Mouse (Mus musculus) yolk sac, embryonic 10.5 days (tissue): ENCODE data around the gene Ramp1.
A peak's percentile ranks its signal among the peaks of the same experiment; 100 is the strongest.

Experiments used
- DNase-seq: peaks from one replicate; pipeline ENCODE4 v3.0.0-alpha.2; 2017; ENCODE audit warnings: low spot score

Ramp1 gene

DNA sequence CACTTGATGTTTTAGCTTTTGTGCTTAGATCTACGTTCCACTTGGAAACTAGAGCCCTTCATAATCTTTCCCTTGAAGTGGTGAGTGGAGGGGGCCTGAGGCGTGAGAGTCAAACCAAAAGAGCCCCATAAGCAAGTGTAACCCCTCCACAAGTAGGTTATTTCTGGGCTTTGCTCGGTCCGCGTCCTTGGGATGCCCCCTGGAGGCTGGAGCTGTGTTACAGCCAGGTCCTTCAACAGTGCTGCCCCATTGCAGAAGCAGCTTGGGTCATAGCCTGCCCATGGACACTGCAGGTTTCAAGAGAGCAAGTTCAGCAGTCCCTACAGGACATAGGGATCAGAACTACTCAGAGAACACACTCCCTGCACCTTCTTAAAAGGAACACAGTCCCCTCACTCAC is 59.5 kb downstream of the Ramp1 start:
- DNase-seq, result peak; percentile 37

DNA sequence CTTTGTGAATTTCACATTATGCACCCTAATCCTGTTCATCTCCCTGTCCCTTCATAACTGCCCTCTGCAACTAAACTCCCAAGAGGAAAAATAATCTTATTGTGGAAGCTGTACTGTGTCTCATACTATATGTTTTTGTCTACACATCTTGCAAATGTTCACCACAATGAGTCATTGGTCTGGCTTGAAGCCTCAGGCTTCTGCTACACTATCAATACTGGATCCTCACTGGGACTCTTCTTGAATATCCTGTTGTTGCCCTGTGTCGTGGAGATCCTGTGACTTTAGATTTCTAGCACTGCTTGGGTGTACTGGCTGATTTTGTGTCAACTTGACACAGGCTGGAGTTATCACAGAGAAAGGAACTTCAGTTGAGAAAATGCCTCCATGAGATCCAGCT is 60.2 kb downstream of the Ramp1 start:
- no peak for DNase-seq

DNA sequence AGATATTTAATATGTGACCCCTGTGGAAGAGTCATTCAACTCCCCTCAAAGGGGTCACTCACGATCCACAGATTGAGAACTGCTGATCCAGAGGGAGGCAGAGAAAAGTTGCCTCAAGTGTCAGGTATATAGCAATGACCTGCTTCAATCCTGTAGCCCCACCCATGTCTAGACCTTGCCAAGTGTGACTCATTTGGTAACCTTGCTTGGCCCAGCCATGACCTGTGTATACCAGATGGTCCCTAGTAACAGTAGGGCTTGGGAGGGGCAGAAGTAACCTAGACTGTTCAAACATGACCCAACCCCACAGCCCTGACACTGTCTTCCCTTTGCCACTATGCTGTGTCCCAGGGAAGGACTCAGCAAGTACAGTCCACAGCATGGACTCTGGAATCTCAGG is 61.1 kb downstream of the Ramp1 start:
- DNase-seq, result no peak

DNA sequence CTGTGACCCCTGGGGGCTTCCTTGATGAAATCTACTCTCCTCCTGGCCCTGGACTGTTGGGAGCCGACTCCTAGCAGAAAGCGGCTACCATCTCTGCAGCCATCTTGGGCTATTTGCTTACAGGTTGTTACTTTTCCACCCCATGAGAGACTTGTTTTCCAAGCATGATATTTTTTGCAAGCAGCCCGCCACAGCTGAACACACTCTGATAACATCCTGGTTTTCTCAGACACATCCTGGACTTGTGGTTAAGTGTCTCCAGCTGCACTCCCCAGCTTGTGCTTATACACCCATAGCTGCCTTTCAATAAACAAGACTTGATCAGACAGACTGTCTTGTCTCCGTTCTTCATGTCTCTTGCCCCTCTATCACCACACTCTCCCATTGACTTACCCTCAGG is 61.6 kb downstream of the Ramp1 start:
- no peak for DNase-seq

DNA sequence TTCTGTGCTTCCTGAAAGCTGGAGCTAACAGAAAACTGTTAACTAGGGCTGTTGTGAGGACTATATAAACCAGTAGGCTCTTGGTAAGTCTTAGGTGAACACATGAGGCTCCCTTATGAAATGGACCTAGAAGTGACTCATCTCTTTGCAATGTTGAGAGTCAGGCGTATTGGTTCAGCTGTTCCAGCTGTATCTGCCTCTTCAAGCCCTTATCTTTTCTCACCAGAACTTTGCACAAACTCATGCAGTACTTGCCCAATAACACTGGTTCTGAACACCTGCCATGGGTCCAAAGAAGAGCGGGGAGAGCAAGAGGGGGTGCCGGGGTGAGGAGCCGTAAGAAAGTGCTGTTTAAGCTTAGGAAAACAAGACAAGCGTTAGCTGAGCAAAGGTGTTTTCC is 68.6 kb downstream of the Ramp1 start:
- DNase-seq, result peak; percentile 11

DNA sequence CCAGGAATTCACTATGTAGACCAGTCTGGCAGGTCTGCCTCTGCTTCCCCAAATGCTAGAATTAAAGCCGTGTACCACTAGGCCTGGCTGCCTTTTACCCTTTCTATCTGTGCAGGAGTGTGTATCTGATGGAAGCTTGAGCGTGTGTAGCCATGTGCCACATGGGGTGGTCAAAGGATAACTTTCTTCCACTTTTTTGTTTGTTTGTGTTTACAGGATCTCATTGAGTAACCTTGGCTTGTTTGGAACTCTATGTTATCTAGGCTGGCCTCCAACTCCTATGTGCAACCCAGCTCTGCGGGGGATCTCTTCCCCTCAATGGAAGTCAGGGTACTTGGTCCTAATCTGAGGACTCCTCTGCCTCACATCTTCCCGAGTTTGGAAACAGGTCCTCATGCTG is 69.3 kb downstream of the Ramp1 start:
- DNase-seq, result no peak

DNA sequence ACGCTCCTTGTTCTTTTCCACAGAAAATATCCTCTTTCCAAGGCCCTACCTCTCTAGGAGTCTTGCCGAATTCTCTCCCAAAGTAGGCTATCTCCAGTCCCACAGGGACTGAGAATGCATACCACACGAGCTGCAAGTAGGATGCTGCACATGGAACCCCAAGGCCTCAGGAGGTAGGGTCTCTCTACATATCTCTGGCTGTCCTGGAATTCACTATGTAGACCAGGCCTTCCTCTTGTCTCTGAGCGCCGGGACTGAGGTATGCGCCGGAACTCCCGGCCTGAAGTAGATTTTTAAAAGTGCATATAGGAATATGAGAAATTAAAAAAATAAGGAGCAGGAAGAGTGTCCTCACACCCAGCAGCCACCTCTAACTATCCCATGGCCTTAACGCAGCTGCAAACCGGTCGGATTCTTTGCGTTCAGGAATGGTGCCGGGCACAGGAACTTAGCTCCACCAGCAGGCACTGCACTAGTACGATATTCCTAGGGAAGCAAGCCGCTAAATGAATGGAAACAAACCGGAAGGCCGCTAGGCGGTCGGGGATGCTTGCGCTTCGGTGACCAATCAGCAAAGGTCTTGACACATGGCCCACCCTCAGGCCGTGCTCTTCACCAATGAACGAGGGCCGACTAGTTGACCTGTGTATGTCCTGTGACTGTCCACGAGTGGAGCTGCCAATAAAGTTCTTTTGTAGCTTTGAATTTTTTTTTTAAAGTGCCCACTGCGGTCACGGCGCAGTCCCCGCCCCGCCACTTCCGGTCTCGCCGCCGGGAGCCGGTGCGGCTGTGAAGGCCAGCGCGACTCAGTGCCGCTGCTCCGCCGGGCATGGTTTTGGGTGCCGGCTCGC is 70.2 kb downstream of the Ramp1 start, which contains the start of gene Ube2f:
Ube2f (plus strand) TSS at position 741 of the 851 bp plus-strand sequence.
- DNase-seq, result peak; percentile 97

DNA sequence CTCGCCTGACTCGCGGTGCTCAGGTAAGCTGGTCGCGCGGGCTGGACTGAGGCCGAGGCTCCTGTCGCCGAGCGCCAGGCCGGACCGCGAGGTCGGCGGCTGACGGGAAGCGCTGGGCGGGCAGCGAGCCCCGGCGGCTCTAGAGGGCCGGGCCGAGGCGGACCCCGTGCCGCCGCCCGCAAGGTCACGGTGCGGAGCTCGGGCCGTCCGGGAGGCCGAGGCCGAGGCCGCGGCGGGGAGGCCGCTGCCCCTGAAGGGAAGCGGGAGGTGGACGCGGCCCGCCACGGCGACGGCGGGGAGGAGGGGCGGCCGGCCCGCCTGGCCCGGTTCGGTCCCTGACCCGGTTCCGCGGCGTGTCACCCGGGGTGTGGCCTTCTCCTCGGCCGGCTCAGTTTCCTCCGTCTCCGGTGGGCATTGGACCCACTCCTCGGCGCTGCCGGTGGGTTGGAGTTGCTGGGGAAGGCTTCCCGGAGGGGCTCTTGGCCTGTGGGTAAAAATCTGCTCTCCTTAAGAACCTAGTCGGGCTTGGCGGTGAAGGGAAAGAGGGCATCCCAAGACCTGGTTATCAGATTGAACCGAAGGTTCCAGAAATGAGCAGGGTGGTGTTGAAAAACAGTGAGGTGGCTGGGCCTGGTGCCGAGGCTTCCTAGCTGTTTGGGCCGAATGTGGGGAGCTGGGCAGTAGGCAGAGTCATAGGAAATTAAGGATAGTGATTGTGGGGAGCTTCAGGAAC is 71.0 kb downstream of the Ramp1 start:
- DNase-seq, result peak; percentile 12

DNA sequence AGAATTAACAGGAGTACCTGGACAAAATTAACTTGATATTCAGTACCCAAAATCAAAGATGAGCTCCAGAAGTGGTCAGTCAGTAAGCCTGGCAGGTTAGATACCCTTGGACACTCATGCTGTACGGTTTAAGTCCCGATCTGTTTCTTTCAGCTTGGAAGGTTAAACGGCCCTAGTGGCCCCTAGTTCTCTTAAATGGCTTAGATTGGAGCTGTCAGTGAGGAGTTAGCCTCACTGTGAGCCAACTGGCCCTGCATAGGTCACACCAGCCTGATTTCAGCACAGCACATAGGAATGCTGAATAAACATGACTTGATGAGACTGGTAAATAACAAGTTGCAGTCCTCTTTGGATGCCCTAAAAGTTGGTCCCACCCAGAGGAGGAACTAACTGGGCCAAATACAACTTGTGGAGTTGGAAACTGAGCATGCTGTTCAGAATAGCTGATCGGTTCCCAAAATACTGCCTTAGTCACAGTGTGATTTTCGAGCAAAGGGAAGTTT is 71.6 kb downstream of the Ramp1 start:
- DNase-seq, result no peak

DNA sequence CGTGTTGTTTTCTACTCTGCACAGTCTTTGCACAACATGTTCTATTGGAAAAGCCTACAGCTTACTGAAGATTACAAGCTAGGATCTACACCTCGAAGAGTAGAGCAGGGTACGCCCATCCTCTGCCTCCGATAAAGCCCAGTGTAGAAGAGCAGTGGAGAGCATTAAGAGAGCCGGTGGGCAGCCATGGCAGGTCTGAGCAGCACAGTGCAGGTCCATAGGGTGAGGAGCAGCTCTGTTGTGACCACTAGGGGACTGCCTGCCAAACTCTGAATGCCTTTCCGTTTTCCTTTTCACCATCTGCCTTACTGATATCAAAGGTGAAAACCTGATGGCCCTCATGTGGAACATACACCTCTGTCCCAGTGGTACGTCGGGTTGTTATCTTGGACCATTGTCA is 72.3 kb downstream of the Ramp1 start:
- DNase-seq, result peak; percentile 10

DNA sequence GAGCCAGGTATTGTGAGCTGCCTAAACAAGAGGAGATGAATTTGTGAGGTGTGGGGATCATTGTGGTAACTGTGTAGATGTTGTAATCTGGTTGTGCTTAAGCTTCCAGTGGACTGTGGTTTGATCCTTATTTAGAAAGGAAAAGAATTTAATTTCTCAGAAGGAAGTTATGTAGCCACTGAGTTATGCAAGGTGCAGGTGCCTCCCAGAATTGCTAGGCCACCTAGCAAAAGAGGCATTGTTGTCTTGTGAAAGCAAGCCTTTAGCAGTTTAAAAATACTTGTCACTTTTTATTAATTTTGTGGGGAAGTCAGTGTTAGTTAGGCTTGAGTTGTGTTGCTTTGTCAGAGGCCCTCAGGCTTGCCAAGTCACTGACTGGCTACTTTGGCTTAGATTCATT is 78.3 kb downstream of the Ramp1 start:
- no peak for DNase-seq

DNA sequence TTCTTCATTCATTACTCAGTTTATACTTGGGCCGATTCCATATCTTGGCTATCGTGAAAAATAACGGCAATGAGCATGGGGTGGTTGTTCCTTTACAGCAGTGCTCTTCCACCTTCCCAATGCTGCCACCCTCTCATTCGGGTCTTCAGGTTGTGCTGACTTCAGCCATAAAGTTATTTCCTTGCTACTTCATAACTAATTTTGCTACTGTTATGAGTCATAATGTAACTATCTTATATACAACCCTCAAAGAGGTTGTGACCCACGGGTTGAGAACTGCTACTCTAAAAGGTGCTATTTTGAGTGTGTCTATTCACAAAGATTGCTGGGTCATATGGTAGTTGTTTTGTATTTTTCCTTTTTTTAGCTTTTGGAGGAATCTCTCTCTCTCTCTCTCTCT is 80.2 kb downstream of the Ramp1 start:
- no peak for DNase-seq

DNA sequence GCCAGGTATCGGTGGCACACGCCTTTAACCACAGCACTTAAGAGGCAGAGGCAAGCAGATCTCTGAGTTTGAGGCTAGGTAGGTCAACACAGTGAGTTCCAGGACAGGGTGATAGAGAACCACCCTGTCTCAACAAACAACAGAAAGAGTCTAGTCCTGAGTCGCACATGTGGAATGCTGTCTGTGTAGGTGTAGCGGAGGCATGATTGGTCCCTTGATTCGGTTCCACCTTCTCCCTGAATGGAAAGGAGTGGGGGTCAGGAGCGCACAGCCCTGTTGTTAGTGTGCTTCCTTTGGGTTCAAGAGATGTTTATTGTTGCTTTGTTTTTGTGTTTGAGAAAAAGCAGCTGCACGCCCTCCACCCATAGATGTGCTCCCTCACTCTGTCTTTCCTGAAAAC is 82.9 kb downstream of the Ramp1 start:
- no peak for DNase-seq

DNA sequence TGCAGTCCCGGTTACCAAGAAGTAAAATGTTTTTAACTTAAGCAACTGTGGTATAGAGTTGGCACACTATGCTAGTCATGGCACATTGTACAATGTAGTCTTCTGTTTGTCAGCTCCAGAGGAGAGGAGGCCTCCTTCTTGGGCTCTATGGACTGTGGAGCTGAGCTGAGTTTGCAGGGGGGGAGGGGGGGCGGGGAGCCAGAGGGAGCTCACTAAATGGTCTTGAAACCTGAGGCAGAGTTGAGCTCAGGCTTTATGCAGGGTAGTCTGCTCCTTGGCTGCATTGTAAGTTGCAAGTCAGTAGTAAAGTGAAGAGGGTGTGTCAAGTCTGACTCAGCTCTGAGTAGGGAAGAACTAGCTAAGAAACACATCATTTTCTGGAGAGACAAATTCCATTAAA is 92.6 kb downstream of the Ramp1 start:
- no peak for DNase-seq
